Mouse (Mus musculus) hindbrain, postnatal 0 days (tissue): ENCODE measurements around the gene Gm49322. TPM values are rescaled to one million over a fixed set of nuclear protein-coding genes. Genes with fewer than 3 reads are reported as not detected.

ENCODE experiments used
- ATAC-seq: fragments of 200-750 bp; cut with Nextera tagmentation; 2 replicates; pipeline ENCODE4 v1.8.0; 2017; ENCODE audit warnings: mild to moderate bottlenecking, moderate TSS enrichment, moderate library complexity
- DNase-seq: peaks from one replicate; pipeline ENCODE4 v3.0.0-alpha.2; 2015; ENCODE audit warnings: low spot score
- H3K27ac ChIP-seq: fragments of 300-500 bp; sonication (generic); 2 replicates; pipeline ENCODE4 v1.5.1; 2014; ENCODE audit warnings: mild to moderate bottlenecking
- H3K27me3 ChIP-seq: fragments of 300-500 bp; sonication (generic); 2 replicates; pipeline ENCODE4 v1.6.1; 2014; ENCODE audit warnings: low read length, mixed read lengths; ENCODE audit not compliant: insufficient read depth
- H3K36me3 ChIP-seq: fragments of 300-500 bp; sonication (generic); 2 replicates; pipeline ENCODE4 v1.6.1; 2014; ENCODE audit warnings: low read length, mixed read lengths; ENCODE audit not compliant: insufficient read depth
- H3K4me1 ChIP-seq: fragments of 300-500 bp; sonication (generic); 2 replicates; pipeline ENCODE4 v1.6.1; 2014; ENCODE audit warnings: antibody characterized with exemption, low read length, mixed read lengths; ENCODE audit not compliant: insufficient read depth
- H3K4me2 ChIP-seq: fragments of 300-500 bp; sonication (generic); 2 replicates; pipeline ENCODE4 v1.6.1; 2014; ENCODE audit warnings: low read depth, mild to moderate bottlenecking, low read length, moderate library complexity, mixed read lengths
- H3K4me3 ChIP-seq: fragments of 300-500 bp; sonication (generic); 2 replicates; pipeline ENCODE4 v1.5.1; 2014; ENCODE audit warnings: low read length
- H3K9ac ChIP-seq: fragments of 300-500 bp; sonication (generic); replicated peaks from 2 replicates; pipeline ENCODE4 v1.6.1; 2014; ENCODE audit warnings: mild to moderate bottlenecking, low read length, moderate library complexity, mixed read lengths
- H3K9me3 ChIP-seq: fragments of 300-500 bp; sonication (generic); 2 replicates; pipeline ENCODE4 v1.6.1; 2016; ENCODE audit warnings: low read length, mixed read lengths
- CTCF ChIP-seq: IDR thresholded peaks from 2 replicates; pipeline ENCODE4 v1.5.1; 2016; ENCODE audit warnings: antibody characterized with exemption, control low read depth, low read depth
- WGBS: fragments of 180-500 bp; shearing (Covaris S2); extraction: QIAGEN DNeasy Blood & Tissue Kit; methylation state at CpG from one replicate; pipeline ENCODE4 v1.1.7; 2014; 5-methylcytosine and 5-hydroxymethylcytosine counted together
- polyA plus RNA-seq: library from polyadenylated mRNA; unstranded; fragments of >200 nt; fragmentation: Nextera tagmentation; extraction: Ambion mirVana; gene quantifications from 2 replicates; pipeline ENCODE4 v1.2.1, GENCODE M21; 2015
- total RNA-seq: library from RNA; depleted of rRNA; stranded (reverse); fragments of >200 nt; gene quantifications from 2 replicates; pipeline ENCODE4 v1.2.3, GENCODE M21; 2014

Gm49322 gene
- total and polyA plus RNA-seq, 2 experiments from 2014 or later = 1.1 to 2.2 TPM

GRCm38 (mm10) chr10:80589127-80589878 is 16.5 kb upstream of the Gm49322 start:
- ATAC-seq (no peak), DNase-seq (no peak)
- Histone ChIP-seq H3K36me3 (no peaks in the 10 kb centered on the region), H3K4me3 (peak overlapping the region; percentile 98), H3K9me3 (no peaks in the 10 kb centered on the region), H3K27me3 (no peaks in the 10 kb centered on the region), H3K9ac (peak overlapping the region; percentile 93), H3K27ac (peak overlapping the region; percentile 77; the same call in 1 of the 2 replicates), H3K4me1 (0 out of 2 replicates have a peak, but pooled peaks cover 13% of the 10 kb centered on the region), H3K4me2 (peak overlapping the region; percentile 100)
- 17% methylated on average over 12 of the region's 12 CpGs for WGBS
- no peak for TF ChIP-seq CTCF

DNA sequence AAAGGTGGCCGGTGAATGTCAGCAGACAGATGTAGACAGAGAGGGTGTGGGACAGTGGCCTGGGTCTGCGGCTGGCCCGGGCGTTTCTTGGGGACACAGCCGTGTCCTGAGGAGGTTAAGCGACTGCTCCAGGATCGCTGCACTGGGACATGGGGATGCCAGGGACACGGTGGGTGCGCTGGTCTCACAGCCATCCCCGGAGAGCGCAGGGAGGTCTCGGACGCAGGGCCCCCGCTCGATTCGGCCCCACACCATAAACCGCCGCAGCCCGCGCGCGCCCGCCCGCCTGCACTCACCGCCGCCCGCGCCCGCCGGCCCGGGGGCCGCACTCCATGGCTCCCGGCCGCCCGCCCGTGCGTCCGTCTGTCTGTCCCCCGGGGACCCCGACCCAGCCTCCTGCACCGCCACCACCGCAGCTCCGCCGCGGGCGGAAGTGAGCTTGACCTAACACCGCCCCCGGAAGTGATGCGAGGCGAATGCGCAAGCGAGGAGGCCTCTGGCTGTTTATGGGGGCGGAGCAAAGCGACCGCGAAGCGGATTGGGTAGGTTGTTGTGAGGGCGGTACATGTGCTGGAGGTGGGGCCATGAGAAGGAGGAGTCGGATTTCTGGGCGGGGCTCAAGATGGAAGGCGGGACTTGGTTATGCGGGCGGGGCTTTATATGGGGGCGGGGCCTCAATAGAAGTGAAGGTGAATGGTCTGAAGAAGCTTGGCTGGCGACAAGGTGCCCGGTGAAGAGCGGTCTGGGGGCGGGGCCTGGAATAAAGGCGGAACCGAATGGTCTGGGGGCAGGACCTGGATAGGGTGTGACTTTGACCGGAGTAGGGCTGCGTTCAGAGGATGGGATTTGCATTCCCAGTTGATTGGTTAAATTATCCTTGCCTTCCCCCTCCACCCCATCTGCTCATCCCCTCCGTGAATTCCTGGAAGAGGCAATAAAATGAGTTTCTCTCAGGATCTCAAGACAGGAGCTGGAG is 15.7 kb upstream of the Gm49322 start, which contains the start of gene Abhd17a:
TSS of gene Abhd17a (minus strand) at position 463 of the 976 bp plus-strand sequence.
- Histone ChIP-seq H3K27me3 (no peaks in the 10 kb centered on the region), H3K9me3 (no peaks in the 10 kb centered on the region), H3K9ac (peak within 1 kb of the TSS; percentile 93), H3K27ac (peak within 1 kb of the TSS; percentile 77; the same call in 1 of the 2 replicates), H3K36me3 (no peaks in the 10 kb centered on the region), H3K4me2 (peak within 1 kb of the TSS; percentile 100), H3K4me3 (peak within 1 kb of the TSS; percentile 98), H3K4me1 (0 out of 2 replicates have a peak, but pooled peaks cover 13% of the 10 kb centered on the region)
- WGBS = under 1% methylated on average over 69 of the region's 73 CpGs
- TF ChIP-seq CTCF = no peak
- DNase-seq (peak; percentile 99), ATAC-seq (peak; percentile 98)

DNA sequence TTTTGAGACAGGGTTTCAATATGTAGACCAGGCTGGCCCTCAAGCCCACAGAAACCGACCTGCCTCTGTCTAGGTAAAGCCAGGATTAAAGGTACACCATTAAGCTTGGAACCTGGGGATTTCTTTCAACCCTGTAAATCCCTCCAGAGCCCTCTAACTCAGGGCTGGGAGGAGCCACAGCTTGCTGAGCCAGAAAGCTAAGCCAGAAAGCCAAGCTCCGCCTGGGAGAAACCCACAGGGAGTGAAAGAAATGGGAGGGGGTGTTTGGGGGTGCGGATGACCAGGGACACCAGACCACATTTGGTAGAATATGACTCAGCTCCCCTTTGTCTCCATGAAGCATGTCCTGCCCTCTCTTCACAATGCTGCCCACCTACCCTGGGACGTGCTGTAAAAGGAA is 9.5 kb upstream of the Gm49322 start:
- ATAC-seq (no peak), DNase-seq (no peak)

DNA sequence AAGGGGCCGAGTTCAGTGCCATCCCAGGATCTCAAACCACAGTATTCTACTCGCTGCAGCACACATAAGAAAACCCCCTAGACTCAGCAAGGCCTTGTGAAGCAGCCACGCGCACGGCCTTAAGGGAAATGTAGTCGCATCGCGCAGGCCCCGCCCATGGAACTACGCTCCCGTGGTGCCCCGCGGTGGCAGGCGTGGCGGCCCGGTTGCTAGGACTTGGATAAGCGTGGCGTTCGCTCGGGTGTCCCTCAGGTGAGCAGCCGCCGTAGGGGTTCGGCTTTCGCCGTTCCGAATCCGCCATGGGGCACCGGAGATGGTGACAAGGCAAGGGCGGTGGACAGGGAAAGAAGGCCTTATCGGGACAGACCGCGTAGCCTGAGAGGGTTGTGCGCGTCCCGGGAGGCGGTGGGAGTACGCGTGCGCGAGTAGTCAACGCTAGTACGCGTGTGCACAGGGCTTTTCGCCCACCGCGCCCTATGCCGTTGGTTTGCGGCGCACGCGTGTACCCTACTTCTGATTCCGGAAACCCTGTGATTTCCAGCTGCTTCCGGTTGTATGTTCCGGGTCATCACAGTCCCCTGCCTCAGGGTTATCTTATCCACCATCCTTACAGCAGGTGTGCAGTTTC is 3.0 kb upstream of the Gm49322 start, which contains the start of the genes Scamp4 and Adat3:
TSS of gene Scamp4 (plus strand) at position 175 of the 628 bp plus-strand sequence.
TSS of gene Adat3 (plus strand) at position 183 of the 628 bp plus-strand sequence.
- DNase-seq = peak; percentile 98
- Histone ChIP-seq H3K27ac (peak within 1 kb of the TSS; percentile 91), H3K4me3 (peak within 1 kb of the TSS; percentile 75), H3K36me3 (peaks cover 16% of the 10 kb centered on the region), H3K4me2 (peak within 1 kb of the TSS; percentile 89), H3K4me1 (peaks cover 14% of the 10 kb centered on the region), H3K27me3 (no peaks in the 10 kb centered on the region), H3K9ac (peak within 1 kb of the TSS; percentile 65), H3K9me3 (no peaks in the 10 kb centered on the region)
- ATAC-seq = peak; percentile 97
- TF ChIP-seq CTCF = no peak
- under 1% methylated on average over 53 of the region's 54 CpGs for WGBS

More for the DNA sequence above, 9.5 kb upstream of the Gm49322 start:
- Histone ChIP-seq H3K9me3 (no peaks in the 10 kb centered on the region), H3K36me3 (no peaks in the 10 kb centered on the region), H3K4me2 (no peak overlapping the region), H3K4me3 (no peak overlapping the region), H3K4me1 (no peaks in the 10 kb centered on the region), H3K27ac (no peak overlapping the region), H3K27me3 (no peaks in the 10 kb centered on the region), H3K9ac (no peak overlapping the region)
- 38% methylated on average over 4 of the region's 4 CpGs for WGBS
- TF ChIP-seq CTCF = no peak

DNA sequence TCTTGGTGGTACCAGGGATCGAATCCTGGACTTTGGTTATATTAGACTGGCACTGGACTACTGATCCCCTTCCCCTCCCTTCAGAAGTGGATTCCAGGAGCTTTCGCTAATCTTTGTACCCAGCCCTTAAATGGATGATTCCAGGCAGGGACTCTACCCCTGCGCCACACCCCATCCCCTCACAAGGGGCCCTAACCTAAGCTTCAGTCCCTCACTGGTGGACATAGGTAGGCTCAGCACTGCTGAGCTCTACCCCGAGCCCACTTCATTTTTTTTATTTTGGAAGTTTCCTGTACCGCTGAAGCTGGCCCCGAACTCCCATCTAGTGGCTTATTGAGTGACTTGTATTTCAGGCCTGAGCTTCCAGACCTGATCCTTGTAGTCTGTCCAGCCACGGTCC is 2.5 kb upstream of the Gm49322 start:
- no peaks in the 10 kb centered on the region for H3K27me3 ChIP-seq
- peak overlapping the region; percentile 91 for H3K27ac ChIP-seq
- 37% methylated on average over 7 of the region's 7 CpGs for WGBS
- H3K9me3 ChIP-seq = no peaks in the 10 kb centered on the region
- H3K36me3 ChIP-seq = peaks cover 21% of the 10 kb centered on the region
- TF ChIP-seq CTCF = no peak
- DNase-seq (no peak), ATAC-seq (no peak)
- H3K4me2 ChIP-seq = peak overlapping the region; percentile 89
- H3K9ac ChIP-seq = peak overlapping the region; percentile 65
- H3K4me3 ChIP-seq = peak overlapping the region; percentile 75
- peaks cover 14% of the 10 kb centered on the region for H3K4me1 ChIP-seq
